Mouse (Mus musculus) natural killer cell, adult 2 months (primary cell): ENCODE measurements around the gene Olfr273.
"Not testable (repeated sequence)": the region's sequence is repeated elsewhere in the genome, so short reads cannot be mapped to it uniquely, and the experiment has no call there.

Experiments used
- DNase-seq, 2 experiments: peaks; one replicate each; pipeline ENCODE4 v3.0.0; 2022; ENCODE audit warnings: low spot score in 2 of 2

Olfr273 gene

DNA sequence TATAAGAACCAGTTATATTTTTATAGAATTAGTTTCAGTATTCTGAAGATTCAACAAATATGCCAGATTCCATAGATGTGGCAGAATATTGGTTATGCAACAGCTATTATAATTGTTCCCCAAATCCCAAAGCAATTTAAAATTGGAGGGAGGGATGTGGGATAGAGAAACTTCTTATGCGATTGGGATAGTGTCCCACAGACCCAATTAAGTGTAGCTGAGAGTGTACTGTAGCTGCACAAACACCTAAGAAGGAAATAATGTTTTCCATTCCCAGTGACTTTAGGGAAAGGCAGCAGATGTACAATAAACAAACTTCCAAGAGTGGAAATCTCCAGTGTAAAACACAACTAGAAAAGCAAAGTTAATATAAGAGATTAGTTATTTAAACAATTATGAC is at the start of gene Olfr273:
Gene Olfr273, minus strand, starts transcription at position 101 of the 400 bp plus-strand sequence.
- no peak for DNase-seq

DNA sequence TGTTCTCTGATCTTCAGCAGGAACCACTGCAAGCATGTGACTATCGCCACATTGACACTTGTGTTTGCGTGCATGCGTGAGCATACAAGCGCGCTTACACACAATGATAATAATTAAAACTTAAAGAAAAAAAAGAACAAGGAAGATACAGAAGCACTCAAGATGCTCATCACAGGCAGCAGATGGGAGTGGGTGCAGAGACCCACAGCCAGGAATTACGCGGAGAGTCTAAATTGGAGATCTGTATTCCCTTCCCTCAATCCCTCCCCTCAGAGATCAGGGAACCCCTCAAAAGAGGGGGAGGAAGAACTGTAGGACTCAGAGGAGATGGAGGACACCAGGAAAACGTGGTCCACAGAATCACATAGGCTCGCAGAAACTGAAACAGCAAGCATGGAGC is 5.1 kb upstream of the Olfr273 start:
- no peak for DNase-seq

DNA sequence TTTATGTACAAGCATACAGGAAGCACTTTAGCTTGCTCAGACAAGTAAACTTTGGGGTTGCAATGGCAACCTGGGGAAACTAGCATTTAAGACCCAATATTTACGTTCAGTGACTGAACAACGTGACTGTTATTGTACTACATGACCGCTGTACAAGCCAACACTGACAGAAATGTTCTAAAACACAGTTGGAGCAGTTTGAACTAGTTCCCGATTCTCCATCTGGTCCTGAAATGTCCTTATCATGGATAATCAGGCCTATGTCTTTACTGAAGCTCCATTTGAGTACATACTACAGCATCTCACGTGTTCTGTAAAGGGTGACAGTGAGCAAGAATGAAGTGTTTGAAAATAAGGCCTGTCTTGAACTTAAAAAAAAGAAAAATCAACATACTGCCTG is 9.4 kb downstream of the Olfr273 start:
- DNase-seq, result no peak

DNA sequence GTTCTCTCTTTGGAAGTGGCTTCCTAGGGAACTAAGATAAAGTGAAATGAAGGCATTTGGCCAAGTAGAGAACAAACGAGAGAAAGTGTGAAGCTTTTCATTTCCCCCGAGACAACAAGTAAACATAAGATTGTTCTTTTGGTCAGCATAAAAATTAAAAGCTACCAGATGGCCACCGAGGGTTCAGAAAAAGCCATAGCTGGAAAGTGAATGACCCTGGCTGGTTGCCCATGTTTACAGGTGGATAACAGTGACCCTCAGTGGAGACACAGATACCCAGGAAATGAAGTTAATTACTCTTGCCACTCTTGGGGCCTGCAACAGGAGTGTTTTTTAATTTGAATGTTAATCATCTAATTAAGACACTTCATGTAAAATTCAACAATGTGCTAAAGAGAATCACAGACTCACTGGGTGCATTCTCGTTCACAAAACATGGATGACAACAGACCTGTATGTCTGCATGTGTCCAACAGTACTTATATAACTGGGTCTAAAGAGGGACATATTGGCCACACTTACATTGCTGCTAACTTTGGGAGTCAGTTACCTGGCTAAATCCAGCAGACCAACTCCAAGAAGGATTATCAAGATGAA is 9.9 kb downstream of the Olfr273 start:
- no peak for DNase-seq

DNA sequence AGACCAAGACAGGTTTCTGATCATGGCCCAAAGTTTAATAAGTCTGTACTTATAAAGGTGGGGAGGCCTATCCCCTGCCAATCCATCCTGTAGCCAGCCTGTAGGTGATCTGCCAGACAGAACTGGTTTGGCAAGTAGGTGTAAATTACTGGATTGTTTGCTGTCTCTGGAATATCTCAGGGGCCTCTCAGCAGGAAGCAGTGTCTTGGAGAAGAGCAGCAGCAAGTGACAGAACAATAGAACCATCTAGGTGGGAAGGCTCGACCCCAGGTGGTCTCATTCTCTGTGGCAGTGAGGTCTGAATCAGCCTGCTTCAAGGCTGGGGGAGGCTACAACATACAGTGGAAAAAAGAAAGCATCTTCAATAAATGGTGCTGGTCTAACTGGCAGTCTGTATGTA is 13.6 kb downstream of the Olfr273 start:
- not testable (repeated sequence) for DNase-seq

DNA sequence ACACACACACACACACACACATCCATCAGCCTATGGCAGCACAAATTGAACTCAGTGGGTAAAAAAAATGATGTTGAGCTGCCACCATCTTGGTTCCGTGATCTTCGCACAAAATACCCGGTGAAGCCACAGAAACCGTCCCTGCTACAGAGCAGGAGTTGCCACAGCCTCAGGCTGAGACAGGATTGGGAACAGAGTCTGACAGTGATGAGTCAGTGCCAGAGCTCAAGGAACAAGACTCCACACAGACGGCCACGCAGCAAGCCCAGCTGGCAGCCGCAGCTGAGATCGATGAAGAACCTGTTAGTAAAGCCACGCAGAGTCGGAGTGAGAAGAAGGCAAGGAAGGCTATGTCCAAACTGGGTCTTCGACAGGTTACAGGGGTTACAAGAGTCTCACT is 37.7 kb downstream of the Olfr273 start:
- no peak for DNase-seq

DNA sequence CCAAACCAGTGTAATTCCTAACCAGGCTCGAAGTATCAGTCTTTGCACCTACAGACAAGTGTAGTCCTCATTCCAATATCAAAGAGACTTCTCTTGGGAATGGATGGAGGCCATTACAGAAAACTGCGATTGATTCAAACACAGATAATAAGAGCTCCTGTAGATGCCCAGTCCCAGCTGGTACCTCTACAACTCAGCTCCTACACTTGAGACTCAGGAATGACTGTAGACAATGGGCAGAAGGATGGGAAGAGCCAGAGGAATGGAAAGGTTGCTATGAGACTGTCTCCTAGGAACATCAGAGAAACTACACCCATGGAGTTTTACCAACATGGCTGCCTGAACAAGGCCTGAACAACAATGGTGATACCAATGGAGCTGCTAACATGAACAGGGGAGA is 44.7 kb downstream of the Olfr273 start, which contains the start of gene Olfr275:
Gene Olfr275, plus strand, starts transcription at position 301 of the 400 bp plus-strand sequence.
- no peak for DNase-seq

DNA sequence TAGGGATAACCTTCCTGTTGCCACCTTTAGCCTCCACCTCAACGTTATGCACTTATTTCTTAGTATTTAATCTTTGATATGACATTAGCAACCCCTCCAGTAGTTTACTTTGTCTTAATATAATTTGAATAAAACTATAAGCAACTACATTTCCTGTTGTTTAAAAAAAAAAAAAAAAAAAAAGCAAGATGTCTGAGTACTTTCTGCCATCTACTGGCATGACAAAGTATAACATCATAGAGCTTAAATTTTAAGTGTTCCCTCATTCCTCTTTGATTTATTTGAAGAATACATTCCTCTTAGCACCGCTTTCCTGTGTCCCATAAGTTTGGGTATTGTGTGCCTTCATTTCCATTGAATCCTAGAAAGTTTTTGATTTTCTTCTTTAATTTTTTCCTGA is 47.2 kb downstream of the Olfr273 start:
- DNase-seq, result no peak
